Mouse (Mus musculus): ENCODE results near the gene Lpp. TPM values are rescaled to one million over a fixed set of nuclear protein-coding genes. Genes with fewer than 3 reads are reported as not detected.

Lpp gene
- polyA plus RNA-seq, 1 experiment, result 6.2 TPM

- 79% methylated on average over 17 of the region's 17 CpGs for WGBS
- H3K27ac ChIP-seq (ENCODE audit: control insufficient read depth, insufficient read depth, low read depth, low read length, poor library complexity), result no peak overlapping the region
- no peak for TF ChIP-seq CTCF (IDR thresholded peaks at IDR 0.05; ENCODE audit: control insufficient read depth, insufficient read depth, low read length)
- TF ChIP-seq POLR2A (IDR thresholded peaks at IDR 0.05; ENCODE audit: borderline replicate concordance, control insufficient read depth, low read depth, low read length), result no peak
- H3K4me3 ChIP-seq (replicated peaks; ENCODE audit: control insufficient read depth, low read depth, low read length), result no peak overlapping the region
- H3K4me1 ChIP-seq (ENCODE audit: control insufficient read depth, insufficient read depth, low read length), result no peaks in the 10 kb centered on the region; the same call in 1 of the 2 replicates
Measured at GRCm38 (mm10) chr16:24467544-24468290, 74.4 kb downstream of the Lpp start.

- no peak overlapping the region for H3K27ac ChIP-seq (ENCODE audit: control insufficient read depth, insufficient read depth, low read depth, low read length, poor library complexity)
- H3K4me1 ChIP-seq (ENCODE audit: control insufficient read depth, insufficient read depth, low read length), result no peaks in the 10 kb centered on the region; the same call in 1 of the 2 replicates
- WGBS, result 84% methylated on average over 3 of the region's 3 CpGs
- no peak for TF ChIP-seq POLR2A (IDR thresholded peaks at IDR 0.05; ENCODE audit: borderline replicate concordance, control insufficient read depth, low read depth, low read length)
- no peak for TF ChIP-seq CTCF (IDR thresholded peaks at IDR 0.05; ENCODE audit: control insufficient read depth, insufficient read depth, low read length)
- no peak overlapping the region for H3K4me3 ChIP-seq (replicated peaks; ENCODE audit: control insufficient read depth, low read depth, low read length)
Measured at GRCm38 (mm10) chr16:24469313-24469712, 76.0 kb downstream of the Lpp start.

- Histone ChIP-seq H3K27ac (ENCODE audit: control insufficient read depth, insufficient read depth, low read depth, low read length, poor library complexity) (no peak overlapping the region), H3K4me1 (ENCODE audit: control insufficient read depth, insufficient read depth, low read length) (no peaks in the 10 kb centered on the region; the same call in 1 of the 2 replicates), H3K4me3 (replicated peaks; ENCODE audit: control insufficient read depth, low read depth, low read length) (no peak overlapping the region)
- TF ChIP-seq POLR2A (IDR thresholded peaks at IDR 0.05; ENCODE audit: borderline replicate concordance, control insufficient read depth, low read depth, low read length) (no peak), CTCF (IDR thresholded peaks at IDR 0.05; ENCODE audit: control insufficient read depth, insufficient read depth, low read length) (no peak)
- WGBS, result 84% methylated on average over 1 of the region's 1 CpGs
Measured at GRCm38 (mm10) chr16:24470601-24471000, 77.3 kb downstream of the Lpp start.

GRCm38 (mm10) chr16:24471029-24471428 lies 77.7 kb downstream of the Lpp start:
- Histone ChIP-seq H3K4me1 (ENCODE audit: control insufficient read depth, insufficient read depth, low read length) (no peaks in the 10 kb centered on the region; the same call in 1 of the 2 replicates), H3K27ac (ENCODE audit: control insufficient read depth, insufficient read depth, low read depth, low read length, poor library complexity) (no peak overlapping the region), H3K4me3 (replicated peaks; ENCODE audit: control insufficient read depth, low read depth, low read length) (no peak overlapping the region)
- TF ChIP-seq POLR2A (IDR thresholded peaks at IDR 0.05; ENCODE audit: borderline replicate concordance, control insufficient read depth, low read depth, low read length) (no peak), CTCF (IDR thresholded peaks at IDR 0.05; ENCODE audit: control insufficient read depth, insufficient read depth, low read length) (no peak)
- WGBS, result 77% methylated on average over 4 of the region's 4 CpGs

GRCm38 (mm10) chr16:24471801-24472200 lies 78.5 kb downstream of the Lpp start:
- TF ChIP-seq POLR2A (IDR thresholded peaks at IDR 0.05; ENCODE audit: borderline replicate concordance, control insufficient read depth, low read depth, low read length) (no peak), CTCF (IDR thresholded peaks at IDR 0.05; ENCODE audit: control insufficient read depth, insufficient read depth, low read length) (no peak)
- Histone ChIP-seq H3K27ac (ENCODE audit: control insufficient read depth, insufficient read depth, low read depth, low read length, poor library complexity) (no peak overlapping the region), H3K4me1 (ENCODE audit: control insufficient read depth, insufficient read depth, low read length) (no peaks in the 10 kb centered on the region; the same call in 1 of the 2 replicates), H3K4me3 (replicated peaks; ENCODE audit: control insufficient read depth, low read depth, low read length) (no peak overlapping the region)
- 76% methylated on average over 1 of the region's 1 CpGs for WGBS

- TF ChIP-seq CTCF (IDR thresholded peaks at IDR 0.05; ENCODE audit: control insufficient read depth, insufficient read depth, low read length) (no peak), POLR2A (IDR thresholded peaks at IDR 0.05; ENCODE audit: borderline replicate concordance, control insufficient read depth, low read depth, low read length) (no peak)
- WGBS, result 64% methylated on average over 3 of the region's 3 CpGs
- H3K27ac ChIP-seq (ENCODE audit: control insufficient read depth, insufficient read depth, low read depth, low read length, poor library complexity), result no peak overlapping the region
Measured at GRCm38 (mm10) chr16:24473966-24474365, 80.7 kb downstream of the Lpp start.

GRCm38 (mm10) chr16:24474781-24475180 lies 81.5 kb downstream of the Lpp start:
- Histone ChIP-seq H3K4me3 (replicated peaks; ENCODE audit: control insufficient read depth, low read depth, low read length) (no peak overlapping the region), H3K27ac (ENCODE audit: control insufficient read depth, insufficient read depth, low read depth, low read length, poor library complexity) (no peak overlapping the region), H3K4me1 (ENCODE audit: control insufficient read depth, insufficient read depth, low read length) (no peaks in the 10 kb centered on the region)
- 18% methylated on average over 6 of the region's 6 CpGs for WGBS
- TF ChIP-seq POLR2A (IDR thresholded peaks at IDR 0.05; ENCODE audit: borderline replicate concordance, control insufficient read depth, low read depth, low read length) (no peak), CTCF (IDR thresholded peaks at IDR 0.05; ENCODE audit: control insufficient read depth, insufficient read depth, low read length) (no peak)

More at GRCm38 (mm10) chr16:24473966-24474365, 80.7 kb downstream of the Lpp start:
- no peaks in the 10 kb centered on the region for H3K4me1 ChIP-seq (ENCODE audit: control insufficient read depth, insufficient read depth, low read length)
- no peak overlapping the region for H3K4me3 ChIP-seq (replicated peaks; ENCODE audit: control insufficient read depth, low read depth, low read length)

GRCm38 (mm10) chr16:24475305-24475947 lies 82.1 kb downstream of the Lpp start:
- H3K4me1 ChIP-seq (ENCODE audit: control insufficient read depth, insufficient read depth, low read length), result no peaks in the 10 kb centered on the region
- TF ChIP-seq POLR2A (IDR thresholded peaks at IDR 0.05; ENCODE audit: borderline replicate concordance, control insufficient read depth, low read depth, low read length) (no peak), CTCF (IDR thresholded peaks at IDR 0.05; ENCODE audit: control insufficient read depth, insufficient read depth, low read length) (no peak)
- 84% methylated on average over 8 of the region's 8 CpGs for WGBS
- no peak overlapping the region for H3K4me3 ChIP-seq (replicated peaks; ENCODE audit: control insufficient read depth, low read depth, low read length)
- no peak overlapping the region for H3K27ac ChIP-seq (ENCODE audit: control insufficient read depth, insufficient read depth, low read depth, low read length, poor library complexity)
